Mouse (Mus musculus): ENCODE measurements around the gene Cul4a. TPM values are rescaled to one million over a fixed set of nuclear protein-coding genes. Genes with fewer than 3 reads are reported as not detected.

Cul4a gene
- polyA plus RNA-seq (2014; fragmentation: Illumina TruSeq; extraction: RNeasy Lipid Tissue Mini Kit (QIAGEN cat#74804); ENCODE audit: low read depth, low replicate concordance) = 242 TPM

GRCm38 (mm10) chr8:13105087-13105881 lies at the start of gene Cul4a, which contains the start of gene Pcid2:
Cul4a (plus strand) TSS chr8:13105621.
Pcid2 (minus strand) TSS chr8:13105459.

GRCm38 (mm10) chr8:13060441-13061150 lies 44.8 kb upstream of the Cul4a start, which contains the start of gene Proz:
Proz (plus strand) TSS chr8:13060914.

GRCm38 (mm10) chr8:13158718-13159376 lies 53.4 kb downstream of the Cul4a start, which contains the start of gene Lamp1:
Lamp1 (plus strand) TSS chr8:13159161.

Other genes starting within 250 kb of the Cul4a start
- gene Mcf2l, start 231.8 kb upstream of the Cul4a start, polyA plus RNA-seq (2014; fragmentation: Illumina TruSeq; extraction: RNeasy Lipid Tissue Mini Kit (QIAGEN cat#74804); ENCODE audit: low read depth, low replicate concordance) = 8.3 TPM
- not detected for gene F7, start 79.6 kb upstream of the Cul4a start, polyA plus RNA-seq (2014; fragmentation: Illumina TruSeq; extraction: RNeasy Lipid Tissue Mini Kit (QIAGEN cat#74804); ENCODE audit: low read depth, low replicate concordance)
- gene F10, start 68.3 kb upstream of the Cul4a start, polyA plus RNA-seq (2014; fragmentation: Illumina TruSeq; extraction: RNeasy Lipid Tissue Mini Kit (QIAGEN cat#74804); ENCODE audit: low read depth, low replicate concordance) = not detected
- not detected for gene Proz, start 44.7 kb upstream of the Cul4a start, polyA plus RNA-seq (2014; fragmentation: Illumina TruSeq; extraction: RNeasy Lipid Tissue Mini Kit (QIAGEN cat#74804); ENCODE audit: low read depth, low replicate concordance)
- 15.9 TPM for gene Pcid2, start 162 bp upstream of the Cul4a start, polyA plus RNA-seq (2014; fragmentation: Illumina TruSeq; extraction: RNeasy Lipid Tissue Mini Kit (QIAGEN cat#74804); ENCODE audit: low read depth, low replicate concordance)
- 580 TPM for gene Lamp1, start 53.5 kb downstream of the Cul4a start, polyA plus RNA-seq (2014; fragmentation: Illumina TruSeq; extraction: RNeasy Lipid Tissue Mini Kit (QIAGEN cat#74804); ENCODE audit: low read depth, low replicate concordance)
- gene Grtp1, start 95.0 kb downstream of the Cul4a start, polyA plus RNA-seq (2014; fragmentation: Illumina TruSeq; extraction: RNeasy Lipid Tissue Mini Kit (QIAGEN cat#74804); ENCODE audit: low read depth, low replicate concordance) = 7.3 TPM
- not detected for gene Adprhl1, start 148.5 kb downstream of the Cul4a start, polyA plus RNA-seq (2014; fragmentation: Illumina TruSeq; extraction: RNeasy Lipid Tissue Mini Kit (QIAGEN cat#74804); ENCODE audit: low read depth, low replicate concordance)
- gene Dcun1d2, start 182.5 kb downstream of the Cul4a start, polyA plus RNA-seq (2014; fragmentation: Illumina TruSeq; extraction: RNeasy Lipid Tissue Mini Kit (QIAGEN cat#74804); ENCODE audit: low read depth, low replicate concordance) = 24.9 TPM
- 20.1 TPM for gene Tmco3, start 182.6 kb downstream of the Cul4a start, polyA plus RNA-seq (2014; fragmentation: Illumina TruSeq; extraction: RNeasy Lipid Tissue Mini Kit (QIAGEN cat#74804); ENCODE audit: low read depth, low replicate concordance)
- gene Tfdp1, start 233.1 kb downstream of the Cul4a start, polyA plus RNA-seq (2014; fragmentation: Illumina TruSeq; extraction: RNeasy Lipid Tissue Mini Kit (QIAGEN cat#74804); ENCODE audit: low read depth, low replicate concordance) = 30.7 TPM